Mouse (Mus musculus) T-cell, adult 2 months (primary cell): ENCODE data around the gene Dmgdh.

Source experiments
- DNase-seq: peaks from one replicate; pipeline ENCODE4 v3.0.0; 2022; ENCODE audit warnings: low spot score

Dmgdh gene

GRCm38 (mm10) chr13:93674131-93674561, at the start of gene Dmgdh, which contains the start of gene Bhmt2:
Gene Dmgdh, plus strand, starts transcription at chr13:93674433.
Gene Bhmt2, minus strand, starts transcription at chr13:93674302.
- no peak for DNase-seq

- no peak for DNase-seq
Measured at GRCm38 (mm10) chr13:93628861-93629260, 45.4 kb upstream of the Dmgdh start.

- DNase-seq: no peak
Measured at GRCm38 (mm10) chr13:93630941-93631705, 43.1 kb upstream of the Dmgdh start.

- no peak for DNase-seq
Measured at GRCm38 (mm10) chr13:93632927-93633326, 41.3 kb upstream of the Dmgdh start.

- no peak for DNase-seq
Measured at GRCm38 (mm10) chr13:93636561-93636960, 37.7 kb upstream of the Dmgdh start.

- DNase-seq: no peak
Measured at GRCm38 (mm10) chr13:93637282-93638245, 36.7 kb upstream of the Dmgdh start, which contains the start of gene Bhmt. Gene Bhmt, minus strand, starts transcription at chr13:93637961.

- no peak for DNase-seq
Measured at GRCm38 (mm10) chr13:93639636-93640035, 34.6 kb upstream of the Dmgdh start.

GRCm38 (mm10) chr13:93648387-93649130, 25.7 kb upstream of the Dmgdh start:
- DNase-seq: no peak

- no peak for DNase-seq
Measured at GRCm38 (mm10) chr13:93653382-93653781, 20.9 kb upstream of the Dmgdh start.

- DNase-seq: no peak
Measured at GRCm38 (mm10) chr13:93657941-93658340, 16.3 kb upstream of the Dmgdh start.

GRCm38 (mm10) chr13:93667586-93667985, 6.6 kb upstream of the Dmgdh start:
- DNase-seq: no peak

- DNase-seq: no peak
Measured at GRCm38 (mm10) chr13:93672371-93672770, 1.9 kb upstream of the Dmgdh start.

- no peak for DNase-seq
Measured at GRCm38 (mm10) chr13:93673296-93673695, 937 bp upstream of the Dmgdh start.

GRCm38 (mm10) chr13:93676864-93677263, 2.6 kb downstream of the Dmgdh start:
- no peak for DNase-seq

GRCm38 (mm10) chr13:93683336-93683735, 9.1 kb downstream of the Dmgdh start:
- no peak for DNase-seq

- no peak for DNase-seq
Measured at GRCm38 (mm10) chr13:93685226-93685625, 11.0 kb downstream of the Dmgdh start.

GRCm38 (mm10) chr13:93687321-93687720, 13.1 kb downstream of the Dmgdh start:
- no peak for DNase-seq

- no peak for DNase-seq
Measured at GRCm38 (mm10) chr13:93689566-93689965, 15.3 kb downstream of the Dmgdh start.

- DNase-seq: no peak
Measured at GRCm38 (mm10) chr13:93690821-93691220, 16.6 kb downstream of the Dmgdh start.

- DNase-seq: no peak
Measured at GRCm38 (mm10) chr13:93698866-93699265, 24.6 kb downstream of the Dmgdh start.

- DNase-seq: no peak
Measured at GRCm38 (mm10) chr13:93705697-93706096, 31.5 kb downstream of the Dmgdh start.

GRCm38 (mm10) chr13:93707271-93707670, 33.0 kb downstream of the Dmgdh start:
- DNase-seq: no peak
